Mouse (Mus musculus) embryonic facial prominence, embryonic 15.5 days (tissue): ENCODE results near the gene Cenpa. TPM values are rescaled to one million over a fixed set of nuclear protein-coding genes. Genes with fewer than 3 reads are reported as not detected.
"Not testable (repeated sequence)": the region's sequence is repeated elsewhere in the genome, so short reads cannot be mapped to it uniquely, and the experiment has no call there.

Source experiments
- ATAC-seq: fragments of 200-750 bp; cut with Nextera tagmentation; 2 replicates; pipeline ENCODE4 v1.8.0; 2017; ENCODE audit warnings: low read depth, moderate TSS enrichment; ENCODE audit not compliant: insufficient number of reproducible peaks, low FRiP score, low TSS enrichment
- H3K27ac ChIP-seq: fragments of 300-500 bp; sonication (generic); replicated peaks from 2 replicates; pipeline ENCODE4 v1.5.1; 2015; ENCODE audit warnings: mild to moderate bottlenecking, inconsistent platforms
- H3K27me3 ChIP-seq: fragments of 300-500 bp; sonication (generic); 2 replicates; pipeline ENCODE4 v1.6.1; 2015; ENCODE audit warnings: inconsistent platforms
- H3K36me3 ChIP-seq: fragments of 300-500 bp; sonication (generic); 2 replicates; pipeline ENCODE4 v1.6.1; 2015; ENCODE audit warnings: mild to moderate bottlenecking, inconsistent platforms
- H3K4me1 ChIP-seq: fragments of 300-500 bp; sonication (generic); 2 replicates; pipeline ENCODE4 v1.6.1; 2015; ENCODE audit warnings: inconsistent platforms
- H3K4me2 ChIP-seq: fragments of 300-500 bp; sonication (generic); replicated peaks from 2 replicates; pipeline ENCODE4 v1.6.1; 2015; ENCODE audit warnings: mild to moderate bottlenecking, inconsistent platforms
- H3K4me3 ChIP-seq: fragments of 300-500 bp; sonication (generic); replicated peaks from 2 replicates; pipeline ENCODE4 v1.5.1; 2015; ENCODE audit warnings: mild to moderate bottlenecking, inconsistent platforms
- H3K9ac ChIP-seq: fragments of 300-500 bp; sonication (generic); 2 replicates; pipeline ENCODE4 v1.6.1; 2015; ENCODE audit warnings: inconsistent platforms
- H3K9me3 ChIP-seq: fragments of 300-500 bp; sonication (generic); replicated peaks from 2 replicates; pipeline ENCODE4 v1.6.1; 2016; ENCODE audit warnings: inconsistent platforms
- WGBS: fragments of 180-500 bp; shearing (Covaris S2); methylation state at CpG from one replicate; pipeline ENCODE4 v1.1.7; 2015; 5-methylcytosine and 5-hydroxymethylcytosine counted together
- polyA plus RNA-seq: library from polyadenylated mRNA; unstranded; fragments of >200 nt; fragmentation: Nextera tagmentation; extraction: Ambion mirVana; gene quantifications from 2 replicates; pipeline ENCODE4 v1.2.1, GENCODE M21; 2015

Gene Cenpa
- polyA plus RNA-seq, 1 experiment from 2014 or later = 218 TPM

- ATAC-seq = no peak
- H3K4me2 ChIP-seq = no peak overlapping the region
- 74% methylated on average over 5 of the region's 5 CpGs for WGBS
- peaks cover 19% of the 10 kb centered on the region for H3K36me3 ChIP-seq
- no peaks in the 10 kb centered on the region for H3K27me3 ChIP-seq
- no peak overlapping the region for H3K4me3 ChIP-seq
- no peak overlapping the region for H3K9ac ChIP-seq
- no peaks in the 10 kb centered on the region for H3K9me3 ChIP-seq
- H3K4me1 ChIP-seq = no peaks in the 10 kb centered on the region
- H3K27ac ChIP-seq = no peak overlapping the region
Observed at GRCm38 (mm10) chr5:30679593-30679992, 13.0 kb downstream of the Cenpa start.

GRCm38 (mm10) chr5:30681970-30682369 is 15.4 kb downstream of the Cenpa start:
- WGBS = 87% methylated on average over 5 of the region's 5 CpGs
- H3K4me1 ChIP-seq = no peaks in the 10 kb centered on the region
- H3K4me3 ChIP-seq = no peak overlapping the region
- no peak overlapping the region for H3K9ac ChIP-seq
- H3K4me2 ChIP-seq = no peak overlapping the region
- no peak overlapping the region for H3K27ac ChIP-seq
- no peaks in the 10 kb centered on the region for H3K27me3 ChIP-seq
- no peaks in the 10 kb centered on the region for H3K36me3 ChIP-seq
- ATAC-seq = no peak
- H3K9me3 ChIP-seq = no peaks in the 10 kb centered on the region

DNA sequence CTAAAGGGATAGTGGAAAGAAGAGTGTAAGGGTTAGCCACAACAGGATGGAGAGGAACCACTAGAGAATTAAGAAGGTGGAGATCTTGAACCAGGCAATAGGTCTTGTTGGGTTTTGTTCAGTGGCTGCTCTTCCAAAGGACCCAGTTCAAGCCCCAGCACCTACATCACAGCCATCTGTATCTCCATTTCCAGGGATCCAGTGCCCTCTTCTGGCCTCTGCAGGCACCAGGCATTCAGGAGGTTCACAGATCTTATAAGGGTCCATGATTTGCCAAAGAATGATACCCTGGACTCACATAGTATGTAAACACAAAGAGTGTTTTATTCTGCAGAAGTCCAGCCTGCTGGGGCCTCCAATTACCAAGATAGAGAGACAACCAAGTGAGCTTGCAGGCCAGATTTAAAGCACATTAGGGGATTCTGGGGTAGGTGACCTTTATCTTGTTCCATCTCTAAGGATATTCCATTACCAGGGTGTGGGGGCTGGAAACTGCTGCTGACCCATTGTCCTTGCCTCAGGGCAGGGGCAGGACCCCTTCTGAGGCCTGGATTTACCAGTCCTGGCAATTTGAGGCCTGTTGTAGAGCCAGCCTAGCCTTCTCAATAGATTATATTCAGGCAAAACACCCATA is 16.5 kb downstream of the Cenpa start:
- no peak for ATAC-seq
- Histone ChIP-seq H3K4me3 (no peak overlapping the region), H3K27me3 (no peaks in the 10 kb centered on the region), H3K4me1 (no peaks in the 10 kb centered on the region), H3K9ac (no peak overlapping the region), H3K36me3 (no peaks in the 10 kb centered on the region), H3K9me3 (no peaks in the 10 kb centered on the region), H3K4me2 (no peak overlapping the region), H3K27ac (no peak overlapping the region)

GRCm38 (mm10) chr5:30683993-30684392 is 17.4 kb downstream of the Cenpa start:
- Histone ChIP-seq H3K4me3 (no peak overlapping the region), H3K9me3 (no peaks in the 10 kb centered on the region), H3K27ac (no peak overlapping the region), H3K27me3 (no peaks in the 10 kb centered on the region), H3K36me3 (no peaks in the 10 kb centered on the region), H3K4me1 (no peaks in the 10 kb centered on the region), H3K4me2 (no peak overlapping the region), H3K9ac (no peak overlapping the region)
- ATAC-seq = no peak
- WGBS = 72% methylated on average over 3 of the region's 3 CpGs

DNA sequence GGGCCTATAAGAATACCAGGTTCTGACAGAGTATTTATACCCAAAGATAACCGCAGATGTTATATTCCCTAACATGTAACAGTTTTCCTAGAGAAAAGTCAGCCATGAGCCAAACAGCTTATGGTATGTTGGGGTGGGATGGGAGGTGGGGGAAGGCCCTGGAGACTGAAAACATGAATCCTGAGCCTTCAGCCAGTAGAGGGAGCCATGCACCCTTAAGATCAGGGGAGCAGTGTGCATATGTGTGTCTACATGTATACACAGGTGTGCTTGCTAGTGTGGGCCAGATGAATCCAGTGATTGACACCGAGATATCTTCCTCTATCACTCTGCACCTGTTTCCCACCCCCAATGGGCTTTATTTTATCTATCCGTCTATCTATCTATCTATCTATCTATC is 20.2 kb downstream of the Cenpa start:
- Histone ChIP-seq H3K36me3 (no peaks in the 10 kb centered on the region), H3K4me3 (no peak overlapping the region), H3K27ac (no peak overlapping the region), H3K4me1 (no peaks in the 10 kb centered on the region), H3K9ac (no peak overlapping the region), H3K9me3 (no peaks in the 10 kb centered on the region), H3K27me3 (no peaks in the 10 kb centered on the region), H3K4me2 (no peak overlapping the region)
- 71% methylated on average over 3 of the region's 3 CpGs for WGBS
- no peak for ATAC-seq

- no peaks in the 10 kb centered on the region for H3K36me3 ChIP-seq
- H3K4me2 ChIP-seq = no peak overlapping the region
- no peak overlapping the region for H3K9ac ChIP-seq
- no peaks in the 10 kb centered on the region for H3K4me1 ChIP-seq
- WGBS = 69% methylated on average over 8 of the region's 8 CpGs
- ATAC-seq = no peak
- peaks cover 6% of the 10 kb centered on the region; the same call in 1 of the 2 replicates for H3K27me3 ChIP-seq
- no peak overlapping the region for H3K27ac ChIP-seq
- H3K4me3 ChIP-seq = no peak overlapping the region
- H3K9me3 ChIP-seq = no peaks in the 10 kb centered on the region
Observed at GRCm38 (mm10) chr5:30700361-30701000, 33.9 kb downstream of the Cenpa start.

GRCm38 (mm10) chr5:30701373-30701772 is 34.8 kb downstream of the Cenpa start:
- not testable (repeated sequence) for H3K4me1 ChIP-seq, ATAC-seq, H3K27me3 ChIP-seq, H3K9me3 ChIP-seq, H3K36me3 ChIP-seq, H3K9ac ChIP-seq, H3K27ac ChIP-seq, H3K4me3 ChIP-seq, H3K4me2 ChIP-seq
- 55% methylated on average over 4 of the region's 4 CpGs for WGBS

- no peak overlapping the region for H3K9ac ChIP-seq
- H3K27ac ChIP-seq = no peak overlapping the region
- H3K36me3 ChIP-seq = no peaks in the 10 kb centered on the region
- 76% methylated on average over 3 of the region's 3 CpGs for WGBS
- H3K4me2 ChIP-seq = no peak overlapping the region
- H3K27me3 ChIP-seq = peaks cover 6% of the 10 kb centered on the region; the same call in 1 of the 2 replicates
- H3K9me3 ChIP-seq = no peaks in the 10 kb centered on the region
- H3K4me1 ChIP-seq = no peaks in the 10 kb centered on the region
- no peak overlapping the region for H3K4me3 ChIP-seq
- ATAC-seq = no peak
Observed at GRCm38 (mm10) chr5:30701866-30702265, 35.3 kb downstream of the Cenpa start.

DNA sequence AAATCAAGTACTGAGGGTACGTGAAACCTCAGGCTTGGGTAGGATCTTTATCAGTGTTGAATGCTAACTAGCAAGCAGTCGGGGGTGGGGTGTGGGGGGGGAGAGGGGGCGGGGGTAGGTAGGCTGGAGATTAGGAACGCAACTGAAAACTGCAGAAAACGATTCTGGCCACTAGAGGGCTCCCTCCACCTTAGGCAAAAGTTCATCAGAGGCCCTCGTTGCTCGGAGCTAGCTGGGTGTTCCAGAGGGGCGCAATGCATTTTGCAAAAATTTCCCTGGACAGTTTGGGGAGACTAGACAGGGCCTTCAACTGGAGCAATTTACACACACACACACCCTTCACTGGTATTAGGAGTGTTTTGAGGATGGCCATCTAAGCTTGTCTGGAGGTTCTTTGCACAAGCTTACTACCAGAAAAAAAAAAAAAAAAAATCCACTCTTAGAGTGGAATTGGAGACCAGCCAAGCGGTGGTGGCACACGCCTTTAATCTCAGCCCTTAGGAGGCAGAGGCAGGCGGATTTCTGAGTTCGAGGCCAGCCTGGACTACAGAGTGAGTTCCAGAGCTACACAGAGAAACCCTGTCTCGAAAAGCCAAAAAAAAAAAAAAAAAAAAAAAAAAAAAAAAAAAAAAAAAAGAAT is 43.3 kb downstream of the Cenpa start:
- Histone ChIP-seq H3K27ac (no peak overlapping the region), H3K27me3 (peaks cover 53% of the 10 kb centered on the region), H3K9ac (no peak overlapping the region), H3K4me2 (0 out of 2 replicates have a peak overlapping the region, but pooled peaks have one; percentile 90), H3K4me3 (no peak overlapping the region), H3K36me3 (no peaks in the 10 kb centered on the region), H3K4me1 (peaks cover 27% of the 10 kb centered on the region), H3K9me3 (no peaks in the 10 kb centered on the region)
- WGBS = 7% methylated on average over 13 of the region's 13 CpGs
- ATAC-seq = no peak

- no peaks in the 10 kb centered on the region for H3K36me3 ChIP-seq
- peaks cover 57% of the 10 kb centered on the region for H3K27me3 ChIP-seq
- no peak overlapping the region for H3K27ac ChIP-seq
- 23% methylated on average over 8 of the region's 8 CpGs for WGBS
- no peak overlapping the region for H3K9ac ChIP-seq
- no peaks in the 10 kb centered on the region for H3K9me3 ChIP-seq
- no peak overlapping the region for H3K4me3 ChIP-seq
- peak overlapping the region; percentile 90 for H3K4me2 ChIP-seq
- ATAC-seq = no peak
- H3K4me1 ChIP-seq = peaks cover 27% of the 10 kb centered on the region
Observed at GRCm38 (mm10) chr5:30710486-30710885, 43.9 kb downstream of the Cenpa start.

- H3K27ac ChIP-seq = no peak within 1 kb of the TSS
- H3K4me2 ChIP-seq = peak within 1 kb of the TSS; percentile 90
- peaks cover 27% of the 10 kb centered on the region for H3K4me1 ChIP-seq
- H3K9me3 ChIP-seq = no peaks in the 10 kb centered on the region
- peaks cover 61% of the 10 kb centered on the region for H3K27me3 ChIP-seq
- H3K36me3 ChIP-seq = no peaks in the 10 kb centered on the region
- H3K4me3 ChIP-seq = peak within 1 kb of the TSS; percentile 51
- WGBS = under 1% methylated on average over 71 of the region's 71 CpGs
- ATAC-seq = peak; percentile 80
- H3K9ac ChIP-seq = 0 out of 2 replicates have a peak within 1 kb of the TSS, but pooled peaks have one; percentile 18
Observed at GRCm38 (mm10) chr5:30711147-30712001, 44.8 kb downstream of the Cenpa start, which contains the start of gene Dpysl5. TSS of gene Dpysl5 (plus strand) at chr5:30711564.
